Mouse (Mus musculus): ENCODE results near the gene Asgr2. TPM values are rescaled to one million over a fixed set of nuclear protein-coding genes. Genes with fewer than 3 reads are reported as not detected.
A peak's percentile ranks its signal among the peaks of the same experiment; 100 is the strongest.
"Not testable (repeated sequence)": the region's sequence is repeated elsewhere in the genome, so short reads cannot be mapped to it uniquely, and the experiment has no call there.

Gene Asgr2
- total and polyA plus RNA-seq, 2 experiments from 2014 or later = not detected

- WGBS = 88% methylated on average over 3 of the region's 3 CpGs
- no peak overlapping the region for H3K27ac ChIP-seq (ENCODE audit: low read depth, low read length)
- no peak overlapping the region for H3K9ac ChIP-seq
- ATAC-seq (no peak), DNase-seq (no peak)
- no peak for TF ChIP-seq CTCF (IDR thresholded peaks at IDR 0.05; ENCODE audit: low read depth)
- H3K4me1 ChIP-seq (ENCODE audit: insufficient read depth) = no peaks in the 10 kb centered on the region
- no peak overlapping the region for H3K4me2 ChIP-seq (ENCODE audit: low read depth)
- H3K36me3 ChIP-seq (ENCODE audit: insufficient read depth) = no peaks in the 10 kb centered on the region
- H3K9me3 ChIP-seq (ENCODE audit: low read length) = 0 out of 2 replicates have a peak, but pooled peaks cover 4% of the 10 kb centered on the region
- H3K4me3 ChIP-seq (ENCODE audit: low read depth, low read length) = no peak overlapping the region
- no peaks in the 10 kb centered on the region for H3K27me3 ChIP-seq (ENCODE audit: insufficient read depth, low read length)
Measured at GRCm38 (mm10) chr11:70115901-70116300, 23.5 kb downstream of the Asgr2 start.

GRCm38 (mm10) chr11:70129926-70130379 is 37.5 kb downstream of the Asgr2 start, which contains the start of gene Mgl2:
Gene Mgl2 (plus strand): TSS chr11:70130329.
- no peaks in the 10 kb centered on the region for H3K9me3 ChIP-seq (ENCODE audit: low read length)
- H3K36me3 ChIP-seq (ENCODE audit: insufficient read depth) = no peaks in the 10 kb centered on the region
- H3K27ac ChIP-seq (ENCODE audit: low read depth, low read length) = no peak within 1 kb of the TSS
- ATAC-seq (no peak), DNase-seq (no peak)
- H3K27me3 ChIP-seq (ENCODE audit: insufficient read depth, low read length) = no peaks in the 10 kb centered on the region
- H3K4me2 ChIP-seq (ENCODE audit: low read depth) = no peak within 1 kb of the TSS
- H3K4me1 ChIP-seq (ENCODE audit: insufficient read depth) = no peaks in the 10 kb centered on the region
- no peak within 1 kb of the TSS for H3K9ac ChIP-seq
- WGBS = 76% methylated on average over 9 of the region's 9 CpGs
- TF ChIP-seq CTCF (IDR thresholded peaks at IDR 0.05; ENCODE audit: low read depth) = no peak
- H3K4me3 ChIP-seq (ENCODE audit: low read depth, low read length) = no peak within 1 kb of the TSS

- not testable (repeated sequence) for H3K9me3 ChIP-seq (ENCODE audit: low read length); H3K4me1 ChIP-seq (ENCODE audit: insufficient read depth); H3K27me3 ChIP-seq (ENCODE audit: insufficient read depth, low read length); H3K36me3 ChIP-seq (ENCODE audit: insufficient read depth); H3K27ac ChIP-seq (ENCODE audit: low read depth, low read length); DNase-seq; H3K9ac ChIP-seq; ATAC-seq; H3K4me2 ChIP-seq (ENCODE audit: low read depth); H3K4me3 ChIP-seq (ENCODE audit: low read depth, low read length)
- 70% methylated on average over 3 of the region's 3 CpGs for WGBS
Measured at GRCm38 (mm10) chr11:70135001-70135400, 42.6 kb downstream of the Asgr2 start.

- H3K4me2 ChIP-seq (ENCODE audit: low read depth) = not testable (repeated sequence)
Measured at GRCm38 (mm10) chr11:70135925-70136324, 43.5 kb downstream of the Asgr2 start.

GRCm38 (mm10) chr11:70139171-70139570 is 46.7 kb downstream of the Asgr2 start:
- Histone ChIP-seq H3K27ac (ENCODE audit: low read depth, low read length) (no peak overlapping the region), H3K4me3 (ENCODE audit: low read depth, low read length) (no peak overlapping the region), H3K4me1 (ENCODE audit: insufficient read depth) (no peaks in the 10 kb centered on the region), H3K4me2 (ENCODE audit: low read depth) (no peak overlapping the region), H3K9ac (no peak overlapping the region), H3K27me3 (ENCODE audit: insufficient read depth, low read length) (no peaks in the 10 kb centered on the region), H3K9me3 (ENCODE audit: low read length) (no peaks in the 10 kb centered on the region), H3K36me3 (ENCODE audit: insufficient read depth) (no peaks in the 10 kb centered on the region)
- DNase-seq (no peak), ATAC-seq (no peak)
- no peak for TF ChIP-seq CTCF (IDR thresholded peaks at IDR 0.05; ENCODE audit: low read depth)
- 86% methylated on average over 10 of the region's 10 CpGs for WGBS

More at GRCm38 (mm10) chr11:70135925-70136324, 43.5 kb downstream of the Asgr2 start:
- not testable (repeated sequence) for H3K9ac ChIP-seq; ATAC-seq; H3K9me3 ChIP-seq (ENCODE audit: low read length); H3K4me3 ChIP-seq (ENCODE audit: low read depth, low read length); H3K27ac ChIP-seq (ENCODE audit: low read depth, low read length); H3K27me3 ChIP-seq (ENCODE audit: insufficient read depth, low read length); H3K4me1 ChIP-seq (ENCODE audit: insufficient read depth); H3K36me3 ChIP-seq (ENCODE audit: insufficient read depth); DNase-seq
- WGBS = 88% methylated on average over 8 of the region's 8 CpGs

GRCm38 (mm10) chr11:70151072-70151471 is 58.6 kb downstream of the Asgr2 start:
- no peaks in the 10 kb centered on the region for H3K9me3 ChIP-seq (ENCODE audit: low read length)
- H3K27me3 ChIP-seq (ENCODE audit: insufficient read depth, low read length) = no peaks in the 10 kb centered on the region
- peak; percentile 26 for TF ChIP-seq CTCF (IDR thresholded peaks at IDR 0.05; ENCODE audit: low read depth)
- no peak overlapping the region for H3K9ac ChIP-seq
- WGBS = 59% methylated on average over 3 of the region's 3 CpGs
- H3K4me3 ChIP-seq (ENCODE audit: low read depth, low read length) = no peak overlapping the region
- H3K4me2 ChIP-seq (ENCODE audit: low read depth) = no peak overlapping the region
- H3K36me3 ChIP-seq (ENCODE audit: insufficient read depth) = no peaks in the 10 kb centered on the region
- no peaks in the 10 kb centered on the region for H3K4me1 ChIP-seq (ENCODE audit: insufficient read depth)
- no peak for DNase-seq
- ATAC-seq = no peak
- H3K27ac ChIP-seq (ENCODE audit: low read depth, low read length) = no peak overlapping the region

Other genes starting within 250 kb of the Asgr2 start
- gene Plscr3, start 246.3 kb upstream of the Asgr2 start, total RNA-seq (2014; rRNA removed) = 26.6 and 30.6 TPM in 2 replicates
- gene Plscr3, start 246.3 kb upstream of the Asgr2 start, polyA plus RNA-seq (2015; fragmentation: Nextera tagmentation; extraction: Ambion mirVana) = 36.2 and 38.2 TPM in 2 replicates
- gene Tnk1, start 233.9 kb upstream of the Asgr2 start, total RNA-seq (2014; rRNA removed) = not detected in 2 replicates
- gene Tnk1, start 233.9 kb upstream of the Asgr2 start, polyA plus RNA-seq (2015; fragmentation: Nextera tagmentation; extraction: Ambion mirVana) = 0.10 and 0.23 TPM in 2 replicates
- not detected in 2 replicates for gene Tmem95, start 214.6 kb upstream of the Asgr2 start, total RNA-seq (2014; rRNA removed)
- not detected in 2 replicates for gene Tmem95, start 214.6 kb upstream of the Asgr2 start, polyA plus RNA-seq (2015; fragmentation: Nextera tagmentation; extraction: Ambion mirVana)
- gene Kctd11, start 211.2 kb upstream of the Asgr2 start, total RNA-seq (2014; rRNA removed) = 1.0 and 1.3 TPM in 2 replicates
- gene Kctd11, start 211.2 kb upstream of the Asgr2 start, polyA plus RNA-seq (2015; fragmentation: Nextera tagmentation; extraction: Ambion mirVana) = 0.58 and 0.88 TPM in 2 replicates
- gene Acap1, start 197.1 kb upstream of the Asgr2 start, total RNA-seq (2014; rRNA removed) = 0.90 TPM in 1 of 2 replicates, not detected in the other
- 0.26 and 0.48 TPM in 2 replicates for gene Acap1, start 197.1 kb upstream of the Asgr2 start, polyA plus RNA-seq (2015; fragmentation: Nextera tagmentation; extraction: Ambion mirVana)
- gene 2810408A11Rik, start 191.7 kb upstream of the Asgr2 start, total RNA-seq (2014; rRNA removed) = 9.2 and 10.5 TPM in 2 replicates
- gene 2810408A11Rik, start 191.7 kb upstream of the Asgr2 start, polyA plus RNA-seq (2015; fragmentation: Nextera tagmentation; extraction: Ambion mirVana) = 10.6 and 11.4 TPM in 2 replicates
- 97.4 and 155 TPM in 2 replicates for gene Neurl4, start 191.6 kb upstream of the Asgr2 start, total RNA-seq (2014; rRNA removed)
- gene Neurl4, start 191.6 kb upstream of the Asgr2 start, polyA plus RNA-seq (2015; fragmentation: Nextera tagmentation; extraction: Ambion mirVana) = 15.6 and 18.2 TPM in 2 replicates
- 44.4 and 48.0 TPM in 2 replicates for gene Gps2, start 178.8 kb upstream of the Asgr2 start, total RNA-seq (2014; rRNA removed)
- 64.9 and 67.1 TPM in 2 replicates for gene Gps2, start 178.8 kb upstream of the Asgr2 start, polyA plus RNA-seq (2015; fragmentation: Nextera tagmentation; extraction: Ambion mirVana)
- 489 and 520 TPM in 2 replicates for gene Eif5a, start 170.7 kb upstream of the Asgr2 start, total RNA-seq (2014; rRNA removed)
- 1,306 and 1,372 TPM in 2 replicates for gene Eif5a, start 170.7 kb upstream of the Asgr2 start, polyA plus RNA-seq (2015; fragmentation: Nextera tagmentation; extraction: Ambion mirVana)
- gene Ybx2, start 156.8 kb upstream of the Asgr2 start, total RNA-seq (2014; rRNA removed) = 7.8 and 22.8 TPM in 2 replicates
- 1.5 and 2.5 TPM in 2 replicates for gene Ybx2, start 156.8 kb upstream of the Asgr2 start, polyA plus RNA-seq (2015; fragmentation: Nextera tagmentation; extraction: Ambion mirVana)
- 4.1 and 7.8 TPM in 2 replicates for gene Slc2a4, start 144.5 kb upstream of the Asgr2 start, total RNA-seq (2014; rRNA removed)
- 3.5 and 3.9 TPM in 2 replicates for gene Slc2a4, start 144.5 kb upstream of the Asgr2 start, polyA plus RNA-seq (2015; fragmentation: Nextera tagmentation; extraction: Ambion mirVana)
- not detected in 2 replicates for gene Cldn7, start 127.9 kb upstream of the Asgr2 start, total RNA-seq (2014; rRNA removed)
- 0.34 and 0.42 TPM in 2 replicates for gene Cldn7, start 127.9 kb upstream of the Asgr2 start, polyA plus RNA-seq (2015; fragmentation: Nextera tagmentation; extraction: Ambion mirVana)
- 29.7 and 41.4 TPM in 2 replicates for gene Ctdnep1, start 111.5 kb upstream of the Asgr2 start, total RNA-seq (2014; rRNA removed)
- 21.2 and 23.2 TPM in 2 replicates for gene Ctdnep1, start 111.5 kb upstream of the Asgr2 start, polyA plus RNA-seq (2015; fragmentation: Nextera tagmentation; extraction: Ambion mirVana)
- 115 and 124 TPM in 2 replicates for gene Elp5, start 110.1 kb upstream of the Asgr2 start, total RNA-seq (2014; rRNA removed)
- gene Elp5, start 110.1 kb upstream of the Asgr2 start, polyA plus RNA-seq (2015; fragmentation: Nextera tagmentation; extraction: Ambion mirVana) = 187 and 198 TPM in 2 replicates
- 246 and 261 TPM in 2 replicates for gene Gabarap, start 101.5 kb upstream of the Asgr2 start, total RNA-seq (2014; rRNA removed)
- 574 and 668 TPM in 2 replicates for gene Gabarap, start 101.5 kb upstream of the Asgr2 start, polyA plus RNA-seq (2015; fragmentation: Nextera tagmentation; extraction: Ambion mirVana)
- gene Phf23, start 96.9 kb upstream of the Asgr2 start, total RNA-seq (2014; rRNA removed) = 47.6 and 52.7 TPM in 2 replicates
- 48.0 and 49.7 TPM in 2 replicates for gene Phf23, start 96.9 kb upstream of the Asgr2 start, polyA plus RNA-seq (2015; fragmentation: Nextera tagmentation; extraction: Ambion mirVana)
- 31.9 and 43.9 TPM in 2 replicates for gene Dvl2, start 92.0 kb upstream of the Asgr2 start, total RNA-seq (2014; rRNA removed)
- gene Dvl2, start 92.0 kb upstream of the Asgr2 start, polyA plus RNA-seq (2015; fragmentation: Nextera tagmentation; extraction: Ambion mirVana) = 12.7 and 15.7 TPM in 2 replicates
- 45.1 and 47.7 TPM in 2 replicates for gene Acadvl, start 77.2 kb upstream of the Asgr2 start, total RNA-seq (2014; rRNA removed)
- 47.9 and 51.5 TPM in 2 replicates for gene Acadvl, start 77.2 kb upstream of the Asgr2 start, polyA plus RNA-seq (2015; fragmentation: Nextera tagmentation; extraction: Ambion mirVana)
- gene Dlg4, start 75.7 kb upstream of the Asgr2 start, total RNA-seq (2014; rRNA removed) = 214 and 230 TPM in 2 replicates
- gene Dlg4, start 75.7 kb upstream of the Asgr2 start, polyA plus RNA-seq (2015; fragmentation: Nextera tagmentation; extraction: Ambion mirVana) = 12.1 and 14.3 TPM in 2 replicates
- gene Asgr1, start 38.6 kb upstream of the Asgr2 start, total RNA-seq (2014; rRNA removed) = 3.0 and 5.4 TPM in 2 replicates
- 4.3 and 4.5 TPM in 2 replicates for gene Asgr1, start 38.6 kb upstream of the Asgr2 start, polyA plus RNA-seq (2015; fragmentation: Nextera tagmentation; extraction: Ambion mirVana)
- gene Mgl2, start 37.7 kb downstream of the Asgr2 start, total RNA-seq (2014; rRNA removed) = 1.0 and 1.1 TPM in 2 replicates
- 1.5 and 1.9 TPM in 2 replicates for gene Mgl2, start 37.7 kb downstream of the Asgr2 start, polyA plus RNA-seq (2015; fragmentation: Nextera tagmentation; extraction: Ambion mirVana)
- gene Clec10a, start 63.6 kb downstream of the Asgr2 start, total RNA-seq (2014; rRNA removed) = 0.67 and 1.3 TPM in 2 replicates
- 1.6 TPM in 2 replicates for gene Clec10a, start 63.6 kb downstream of the Asgr2 start, polyA plus RNA-seq (2015; fragmentation: Nextera tagmentation; extraction: Ambion mirVana)
- gene Slc16a11, start 120.1 kb downstream of the Asgr2 start, total RNA-seq (2014; rRNA removed) = 11.8 and 19.7 TPM in 2 replicates
- gene Slc16a11, start 120.1 kb downstream of the Asgr2 start, polyA plus RNA-seq (2015; fragmentation: Nextera tagmentation; extraction: Ambion mirVana) = 9.6 and 13.1 TPM in 2 replicates
- 9.8 and 10.9 TPM in 2 replicates for gene Slc16a13, start 128.4 kb downstream of the Asgr2 start, total RNA-seq (2014; rRNA removed)
- gene Slc16a13, start 128.4 kb downstream of the Asgr2 start, polyA plus RNA-seq (2015; fragmentation: Nextera tagmentation; extraction: Ambion mirVana) = 8.2 and 9.6 TPM in 2 replicates
- 4.2 TPM in 2 replicates for gene Bcl6b, start 137.2 kb downstream of the Asgr2 start, total RNA-seq (2014; rRNA removed)
- gene Bcl6b, start 137.2 kb downstream of the Asgr2 start, polyA plus RNA-seq (2015; fragmentation: Nextera tagmentation; extraction: Ambion mirVana) = 3.8 and 5.3 TPM in 2 replicates
- 48.7 and 54.1 TPM in 2 replicates for gene 0610010K14Rik, start 145.3 kb downstream of the Asgr2 start, total RNA-seq (2014; rRNA removed)
- 161 and 207 TPM in 2 replicates for gene 0610010K14Rik, start 145.3 kb downstream of the Asgr2 start, polyA plus RNA-seq (2015; fragmentation: Nextera tagmentation; extraction: Ambion mirVana)
- 4.9 and 7.4 TPM in 2 replicates for gene Gm21988, start 147.2 kb downstream of the Asgr2 start, total RNA-seq (2014; rRNA removed)
- 16.6 and 19.4 TPM in 2 replicates for gene Gm21988, start 147.2 kb downstream of the Asgr2 start, polyA plus RNA-seq (2015; fragmentation: Nextera tagmentation; extraction: Ambion mirVana)
- 24.6 and 48.0 TPM in 2 replicates for gene Rnasek, start 147.2 kb downstream of the Asgr2 start, total RNA-seq (2014; rRNA removed)
- 520 and 544 TPM in 2 replicates for gene Rnasek, start 147.2 kb downstream of the Asgr2 start, polyA plus RNA-seq (2015; fragmentation: Nextera tagmentation; extraction: Ambion mirVana)
- gene Alox12, start 162.7 kb downstream of the Asgr2 start, total RNA-seq (2014; rRNA removed) = 0.10 and 0.31 TPM in 2 replicates
- gene Alox12, start 162.7 kb downstream of the Asgr2 start, polyA plus RNA-seq (2015; fragmentation: Nextera tagmentation; extraction: Ambion mirVana) = 0.46 and 0.59 TPM in 2 replicates
- gene Alox12e, start 230.0 kb downstream of the Asgr2 start, total RNA-seq (2014; rRNA removed) = 0.10 TPM in 1 of 2 replicates, not detected in the other
- 0.08 TPM in 2 replicates for gene Alox12e, start 230.0 kb downstream of the Asgr2 start, polyA plus RNA-seq (2015; fragmentation: Nextera tagmentation; extraction: Ambion mirVana)

Data from forebrain, postnatal 0 days (tissue).